Mouse (Mus musculus): ENCODE data around the gene Liph. TPM values are rescaled to one million over a fixed set of nuclear protein-coding genes. Genes with fewer than 3 reads are reported as not detected.
"Not testable (repeated sequence)": the region's sequence is repeated elsewhere in the genome, so short reads cannot be mapped to it uniquely, and the experiment has no call there.

Liph gene
- total RNA-seq (2021), result under 1 TPM; 0.33 to 0.59 TPM
- long read RNA-seq, result 0 reads

GRCm38 (mm10) chr16:21995304-21995703 is at the start of gene Liph:
Gene Liph (minus strand): TSS chr16:21995663.
- no peak for DNase-seq (ENCODE audit: low spot score in 2 of 2)

- no peak for DNase-seq (ENCODE audit: low spot score in 2 of 2)
Observed at GRCm38 (mm10) chr16:22043830-22044229, 48.4 kb upstream of the Liph start.

- no peak for DNase-seq (ENCODE audit: low spot score in 2 of 2)
Observed at GRCm38 (mm10) chr16:22039978-22040377, 44.5 kb upstream of the Liph start.

- no peak for DNase-seq (ENCODE audit: low spot score in 2 of 2)
Observed at GRCm38 (mm10) chr16:22038554-22038953, 43.1 kb upstream of the Liph start.

- DNase-seq (ENCODE audit: low spot score in 2 of 2), result no peak
Observed at GRCm38 (mm10) chr16:22027474-22027873, 32.0 kb upstream of the Liph start.

GRCm38 (mm10) chr16:22022122-22022521 is 26.7 kb upstream of the Liph start:
- DNase-seq (ENCODE audit: low spot score in 2 of 2), result no peak

- DNase-seq (ENCODE audit: low spot score in 2 of 2), result no peak
Observed at GRCm38 (mm10) chr16:22015569-22015968, 20.1 kb upstream of the Liph start.

GRCm38 (mm10) chr16:22009596-22009995 is 14.1 kb upstream of the Liph start:
- no peak for DNase-seq (ENCODE audit: low spot score in 2 of 2)

- peak; percentile 100 for DNase-seq (ENCODE audit: low spot score in 2 of 2)
Observed at GRCm38 (mm10) chr16:22009099-22009584, 13.7 kb upstream of the Liph start, which contains the start of gene Senp2. Gene Senp2 (plus strand): TSS chr16:22009484.

- no peak for DNase-seq (ENCODE audit: low spot score in 2 of 2)
Observed at GRCm38 (mm10) chr16:22001606-22002005, 6.1 kb upstream of the Liph start.

- DNase-seq (ENCODE audit: low spot score in 2 of 2), result no peak
Observed at GRCm38 (mm10) chr16:22001172-22001571, 5.7 kb upstream of the Liph start.

GRCm38 (mm10) chr16:21999941-22000690 is 4.7 kb upstream of the Liph start:
- DNase-seq (ENCODE audit: low spot score in 2 of 2), result no peak

- DNase-seq (ENCODE audit: low spot score in 2 of 2), result no peak
Observed at GRCm38 (mm10) chr16:21998061-21998460, 2.6 kb upstream of the Liph start.

- no peak for DNase-seq (ENCODE audit: low spot score in 2 of 2)
Observed at GRCm38 (mm10) chr16:21996881-21997641, 1.6 kb upstream of the Liph start.

GRCm38 (mm10) chr16:21996402-21996801 is 939 bp upstream of the Liph start:
- DNase-seq (ENCODE audit: low spot score in 2 of 2), result no peak

- no peak for DNase-seq (ENCODE audit: low spot score in 2 of 2)
Observed at GRCm38 (mm10) chr16:21991774-21992173, 3.7 kb downstream of the Liph start.

- DNase-seq (ENCODE audit: low spot score in 2 of 2), result not testable (repeated sequence)
Observed at GRCm38 (mm10) chr16:21990893-21991292, 4.6 kb downstream of the Liph start.

GRCm38 (mm10) chr16:21987956-21988355 is 7.5 kb downstream of the Liph start:
- no peak for DNase-seq (ENCODE audit: low spot score in 2 of 2)

- DNase-seq (ENCODE audit: low spot score in 2 of 2), result no peak
Observed at GRCm38 (mm10) chr16:21986191-21986590, 9.3 kb downstream of the Liph start.

- DNase-seq (ENCODE audit: low spot score in 2 of 2), result no peak
Observed at GRCm38 (mm10) chr16:21984091-21984490, 11.4 kb downstream of the Liph start.

- no peak for DNase-seq (ENCODE audit: low spot score in 2 of 2)
Observed at GRCm38 (mm10) chr16:21983581-21983980, 11.9 kb downstream of the Liph start.

- DNase-seq (ENCODE audit: low spot score in 2 of 2), result no peak
Observed at GRCm38 (mm10) chr16:21983146-21983545, 12.3 kb downstream of the Liph start.
